In the genomic region with DNA sequence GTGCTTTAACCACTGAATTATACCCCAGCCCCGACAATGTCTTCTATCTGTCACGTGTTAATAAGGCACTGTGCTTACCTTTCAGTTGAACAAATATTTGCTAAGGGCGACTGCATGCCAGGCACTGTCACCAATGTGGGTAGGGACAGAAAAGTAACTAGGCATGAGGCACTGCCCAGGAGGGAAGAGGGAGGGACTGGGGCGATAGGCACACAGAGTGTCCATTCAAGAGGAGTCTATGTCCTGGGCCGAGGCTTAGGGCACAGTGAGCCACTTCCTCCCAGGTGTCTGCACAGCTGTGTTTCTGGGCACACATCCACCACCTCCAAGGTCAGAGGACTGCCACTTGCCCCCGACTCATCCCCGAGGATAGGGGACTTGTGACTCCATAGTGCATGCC, we compare ENCODE assay signal across 17 mouse cellular contexts. TPM values are rescaled to one million over a fixed set of nuclear protein-coding genes. Genes with fewer than 3 reads are reported as not detected.
DNase-seq lines count a peak whose midpoint lies in the region; ATAC-seq and TF ChIP-seq lines count a peak whose summit lies in the region.
"Had no signal": no experiment of that assay in that cellular context is flagged by ENCODE, and none has a peak within 500 bp of the region (broad histone marks: within the 10 kb centered on the region; RNA-seq: fewer than 3 reads in every experiment).

Gene Ubxn10, minus strand, starts transcription at position 137 of the 400 bp plus-strand sequence.

- H3K9me3 ChIP-seq in embryonic facial prominence, embryonic 14.5 days (ENCODE audit: control insufficient read depth, low read length): no peaks in the 10 kb centered on the region
- no peaks in the 10 kb centered on the region for H3K9me3 ChIP-seq in stomach, embryonic 14.5 days (ENCODE audit: control insufficient read depth, low read depth, low read length)
- H3K9me3 ChIP-seq: forebrain, embryonic 12.5 days; midbrain, embryonic 12.5 days; neural tube, embryonic 12.5 days had no signal

- H3K9ac ChIP-seq in embryonic facial prominence, embryonic 14.5 days (ENCODE audit: low read depth, low read length): no peak within 1 kb of the TSS
- no peak within 1 kb of the TSS for H3K9ac ChIP-seq in stomach, embryonic 14.5 days (replicated peaks; ENCODE audit: low read depth, low read length)
- H3K9ac ChIP-seq: forebrain, embryonic 12.5 days; liver, embryonic 14.5 days; midbrain, embryonic 12.5 days; neural tube, embryonic 12.5 days had no signal

- DNase-seq in layer of hippocampus, adult 2 months (ENCODE audit: low spot score in 2 of 2): no peak
- no peak for DNase-seq in layer of hippocampus, adult 8-10 months (ENCODE audit: low spot score in 2 of 2)
- no peak for DNase-seq in embryonic facial prominence, embryonic 14.5 days (ENCODE audit: low spot score)
- peak; percentile 51 for DNase-seq in lung, adult 2 months
- DNase-seq in MN1 (ENCODE audit: low spot score): no peak
- no peak for DNase-seq in natural killer cell, adult 2 months (ENCODE audit: low spot score in 2 of 2)
- DNase-seq: cerebellum, adult 2 months; heart, adult 11 months; kidney, adult 11 months; thymus, postnatal 4 days had no signal

- H3K4me3 ChIP-seq in layer of hippocampus, adult 2 months: no peak within 1 kb of the TSS
- H3K4me3 ChIP-seq in embryonic facial prominence, embryonic 14.5 days (ENCODE audit: low read depth, low read length): no peak within 1 kb of the TSS
- no peak within 1 kb of the TSS for H3K4me3 ChIP-seq in lung, adult 2 months (replicated peaks; ENCODE audit: extremely low read depth, low read depth, low read length)
- no peak within 1 kb of the TSS for H3K4me3 ChIP-seq in stomach, embryonic 14.5 days (ENCODE audit: low read depth, low read length)
- H3K4me3 ChIP-seq: forebrain, embryonic 12.5 days; midbrain, embryonic 12.5 days; neural tube, embryonic 12.5 days had no signal

- H3K27me3 ChIP-seq in embryonic facial prominence, embryonic 14.5 days (replicated peaks; ENCODE audit: control insufficient read depth, insufficient read depth, low read length): no peaks in the 10 kb centered on the region
- no peaks in the 10 kb centered on the region for H3K27me3 ChIP-seq in stomach, embryonic 14.5 days (ENCODE audit: control insufficient read depth, insufficient read depth, low read length)
- H3K27me3 ChIP-seq: neural tube, embryonic 12.5 days had no signal

- peak; percentile 32; the same call in 1 of the 2 replicates for ATAC-seq in embryonic facial prominence, embryonic 14.5 days (ENCODE audit: low read depth)
- peak; percentile 80 for ATAC-seq in stomach, embryonic 14.5 days (ENCODE audit: insufficient number of reproducible peaks, insufficient read depth, low FRiP score, low read depth)

- WGBS in embryonic facial prominence, embryonic 14.5 days: 60% methylated on average over 7 of the region's 7 CpGs
- WGBS in lung, adult 2 months: 38% methylated on average over 7 of the region's 7 CpGs
- WGBS in stomach, embryonic 14.5 days: 52% methylated on average over 7 of the region's 7 CpGs

- TF ChIP-seq CTCF in layer of hippocampus, adult 2 months (conservative IDR thresholded peaks at IDR 0.05): no peak
- TF ChIP-seq CTCF in lung, adult 2 months (IDR thresholded peaks at IDR 0.05; ENCODE audit: insufficient read depth, low read length): no peak

- no peaks in the 10 kb centered on the region for H3K36me3 ChIP-seq in embryonic facial prominence, embryonic 14.5 days (ENCODE audit: control insufficient read depth, insufficient read depth, low read length)
- no peaks in the 10 kb centered on the region for H3K36me3 ChIP-seq in stomach, embryonic 14.5 days (ENCODE audit: control insufficient read depth, insufficient read depth, low read length)
- H3K36me3 ChIP-seq: forebrain, embryonic 12.5 days; G1E; midbrain, embryonic 12.5 days; neural tube, embryonic 12.5 days had no signal

- TF ChIP-seq POLR2A in lung, adult 2 months (IDR thresholded peaks at IDR 0.05; ENCODE audit: borderline replicate concordance, extremely low read depth, low read depth, low read length): peak; percentile 7; the same call in 1 of the 2 replicates

- no peak within 1 kb of the TSS for H3K4me2 ChIP-seq in embryonic facial prominence, embryonic 14.5 days (ENCODE audit: low read depth, low read length)
- H3K4me2 ChIP-seq in stomach, embryonic 14.5 days (replicated peaks; ENCODE audit: low read depth, low read length): no peak within 1 kb of the TSS
- H3K4me2 ChIP-seq: forebrain, embryonic 12.5 days; midbrain, embryonic 12.5 days; neural tube, embryonic 12.5 days had no signal

- peak within 1 kb of the TSS; percentile 64 for H3K27ac ChIP-seq in layer of hippocampus, adult 2 months
- no peak within 1 kb of the TSS for H3K27ac ChIP-seq in embryonic facial prominence, embryonic 14.5 days (replicated peaks; ENCODE audit: low read depth, low read length)
- no peak within 1 kb of the TSS; the same call in 1 of the 2 replicates for H3K27ac ChIP-seq in stomach, embryonic 14.5 days (ENCODE audit: low read length)
- H3K27ac ChIP-seq: forebrain, embryonic 12.5 days; liver, embryonic 14.5 days; midbrain, embryonic 12.5 days; neural tube, embryonic 12.5 days had no signal

- peaks cover 6% of the 10 kb centered on the region; the same call in 1 of the 2 replicates for H3K4me1 ChIP-seq in embryonic facial prominence, embryonic 14.5 days (ENCODE audit: control insufficient read depth, insufficient read depth, low read length)
- H3K4me1 ChIP-seq in lung, adult 2 months (ENCODE audit: control insufficient read depth, insufficient read depth, low read length): peaks cover 4% of the 10 kb centered on the region; the same call in 1 of the 2 replicates
- H3K4me1 ChIP-seq in stomach, embryonic 14.5 days (ENCODE audit: control insufficient read depth, insufficient read depth, low read length): peaks cover 12% of the 10 kb centered on the region; the same call in 1 of the 2 replicates

RNA-seq across cellular contexts. Expression of gene Ubxn10, which starts in this region (rescaled TPM):
- total RNA-seq in layer of hippocampus, adult 2 months (2021): 1 to 10 TPM; 1.9 to 2.1 TPM
- total RNA-seq in layer of hippocampus, adult 8-10 months (2022): 1 to 10 TPM; 1.1 to 1.9 (median 1.5) TPM
- polyA plus RNA-seq in embryonic facial prominence, embryonic 14.5 days (2014; fragmentation: Nextera tagmentation; extraction: Ambion mirVana): 2.2 and 4.7 TPM in 2 replicates
- polyA plus RNA-seq in lung, adult 2 months (2012; rRNA removed): 25.2 and 28.6 TPM in 2 replicates
- 0.97 and 1.3 TPM in 2 replicates for polyA plus RNA-seq in stomach, embryonic 14.5 days (2014; fragmentation: Nextera tagmentation; extraction: Ambion mirVana)
- polyA plus RNA-seq: C2C12, G1E had no signal
